Mouse (Mus musculus) neural tube, embryonic 15.5 days (tissue): ENCODE measurements around the gene Ccdc14. TPM values are rescaled to one million over a fixed set of nuclear protein-coding genes. Genes with fewer than 3 reads are reported as not detected.

Experiments used
- ATAC-seq: fragments of 200-750 bp; cut with Nextera tagmentation; 2 replicates; pipeline ENCODE4 v1.8.0; 2017; ENCODE audit warnings: mild to moderate bottlenecking, moderate TSS enrichment, moderate library complexity; ENCODE audit not compliant: low FRiP score
- H3K27ac ChIP-seq: fragments of 300-500 bp; sonication (generic); replicated peaks from 2 replicates; pipeline ENCODE4 v1.5.1; 2015; ENCODE audit warnings: mild to moderate bottlenecking, inconsistent platforms
- H3K27me3 ChIP-seq: fragments of 300-500 bp; sonication (generic); replicated peaks from 2 replicates; pipeline ENCODE4 v1.6.1; 2015; ENCODE audit warnings: inconsistent platforms
- H3K36me3 ChIP-seq: fragments of 300-500 bp; sonication (generic); 2 replicates; pipeline ENCODE4 v1.6.1; 2015; ENCODE audit warnings: inconsistent platforms
- H3K4me1 ChIP-seq: fragments of 300-500 bp; sonication (generic); 2 replicates; pipeline ENCODE4 v1.6.1; 2015; ENCODE audit warnings: inconsistent platforms
- H3K4me2 ChIP-seq: fragments of 300-500 bp; sonication (generic); 2 replicates; pipeline ENCODE4 v1.6.1; 2015; ENCODE audit warnings: inconsistent platforms, mild to moderate bottlenecking, moderate library complexity
- H3K4me3 ChIP-seq: fragments of 300-500 bp; sonication (generic); replicated peaks from 2 replicates; pipeline ENCODE4 v1.5.1; 2015; ENCODE audit warnings: mild to moderate bottlenecking, inconsistent platforms
- H3K9ac ChIP-seq: fragments of 300-500 bp; sonication (generic); replicated peaks from 2 replicates; pipeline ENCODE4 v1.6.1; 2015; ENCODE audit warnings: mild to moderate bottlenecking, inconsistent platforms
- H3K9me3 ChIP-seq: fragments of 300-500 bp; sonication (generic); replicated peaks from 2 replicates; pipeline ENCODE4 v1.6.1; 2016; ENCODE audit warnings: inconsistent platforms
- WGBS: fragments of 180-500 bp; shearing (Covaris S2); methylation state at CpG from one replicate; pipeline ENCODE4 v1.1.7; 2015; ENCODE audit warnings: mixed read lengths; 5-methylcytosine and 5-hydroxymethylcytosine counted together
- polyA plus RNA-seq: library from polyadenylated mRNA; unstranded; fragments of >200 nt; fragmentation: Nextera tagmentation; extraction: Ambion mirVana; gene quantifications from 2 replicates; pipeline ENCODE4 v1.2.1, GENCODE M21; 2015

Gene Ccdc14
- polyA plus RNA-seq, 1 experiment from 2014 or later = 2.9 TPM

DNA sequence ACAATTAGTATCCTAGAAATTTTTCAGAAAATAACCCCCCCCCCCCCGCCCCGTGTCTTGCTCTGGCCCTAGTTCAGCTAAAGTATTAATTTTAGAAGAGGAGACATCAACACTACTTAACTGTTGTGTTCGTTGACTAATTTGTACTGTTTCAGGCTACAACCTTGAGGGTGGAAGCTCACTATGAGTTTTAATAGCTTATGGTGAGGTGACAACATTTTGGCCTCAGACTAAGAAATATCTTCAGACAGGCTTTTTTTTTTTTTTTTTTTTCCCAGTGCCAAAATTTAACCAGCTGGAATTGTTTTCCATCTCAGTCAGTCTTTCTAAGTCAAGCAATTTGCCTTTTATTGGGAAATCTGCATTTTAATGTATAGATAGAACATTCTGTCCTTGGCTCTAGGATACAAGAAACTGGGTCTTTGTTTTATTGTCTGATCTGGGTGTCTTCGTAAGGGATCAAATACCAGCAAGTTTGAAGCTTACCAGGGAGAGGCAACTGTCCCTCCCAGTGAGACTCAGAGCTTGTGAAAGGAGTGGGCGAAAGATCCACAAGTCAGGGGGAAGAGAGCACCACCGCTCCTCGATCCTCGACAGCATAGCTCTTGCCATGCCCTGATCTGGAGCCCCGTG is 73.7 kb downstream of the Ccdc14 start:
- Histone ChIP-seq H3K4me1 (no peaks in the 10 kb centered on the region), H3K9ac (no peak overlapping the region), H3K36me3 (no peaks in the 10 kb centered on the region), H3K27ac (no peak overlapping the region), H3K4me2 (no peak overlapping the region), H3K4me3 (no peak overlapping the region), H3K9me3 (no peaks in the 10 kb centered on the region), H3K27me3 (no peaks in the 10 kb centered on the region)
- 87% methylated on average over 9 of the region's 9 CpGs for WGBS
- ATAC-seq = no peak

DNA sequence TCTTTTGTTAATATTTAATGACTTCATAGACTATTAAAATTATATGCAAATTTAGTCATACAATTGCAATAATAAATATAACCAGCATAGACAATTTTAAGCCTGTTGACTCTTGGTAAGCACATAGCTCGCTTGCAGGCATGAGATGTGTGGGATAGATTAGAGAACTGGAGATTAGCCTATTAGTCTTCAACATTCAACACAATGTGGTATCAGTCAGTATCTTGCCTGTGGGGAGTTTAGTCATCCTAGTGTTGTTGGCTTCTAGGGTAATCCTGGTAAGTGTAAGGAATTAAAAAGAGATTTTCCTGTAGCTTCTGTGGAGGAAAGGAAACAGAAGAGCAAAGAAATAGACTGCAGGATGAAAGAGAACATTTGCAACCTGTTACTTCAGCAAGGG is 75.2 kb downstream of the Ccdc14 start:
- H3K27me3 ChIP-seq = no peaks in the 10 kb centered on the region
- no peaks in the 10 kb centered on the region for H3K4me1 ChIP-seq
- no peaks in the 10 kb centered on the region for H3K9me3 ChIP-seq
- H3K4me3 ChIP-seq = no peak overlapping the region
- H3K9ac ChIP-seq = no peak overlapping the region
- no peak overlapping the region for H3K4me2 ChIP-seq
- H3K36me3 ChIP-seq = no peaks in the 10 kb centered on the region
- no peak for ATAC-seq
- WGBS = 94% methylated on average over 1 of the region's 1 CpGs
- H3K27ac ChIP-seq = no peak overlapping the region

DNA sequence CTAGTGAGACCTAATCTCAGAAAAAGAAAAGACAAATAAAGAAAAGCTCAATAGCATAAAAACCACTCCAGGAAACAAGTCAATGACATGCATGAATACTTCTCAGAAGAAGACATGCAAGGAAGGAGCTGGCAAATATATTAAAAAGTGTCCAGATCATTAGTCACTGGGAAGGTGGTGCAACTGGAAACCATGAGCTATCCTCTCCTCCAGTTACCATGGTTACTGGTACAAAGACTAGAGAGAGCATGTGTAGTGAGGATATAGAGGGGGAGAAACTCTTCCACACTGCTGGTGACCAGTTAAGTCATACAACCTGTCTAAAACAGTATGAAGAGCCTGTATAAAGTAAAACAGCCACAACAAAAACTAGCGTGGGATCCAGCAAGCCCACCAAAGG is 75.8 kb downstream of the Ccdc14 start:
- Histone ChIP-seq H3K27ac (no peak overlapping the region), H3K36me3 (no peaks in the 10 kb centered on the region), H3K9me3 (no peaks in the 10 kb centered on the region), H3K4me3 (no peak overlapping the region), H3K4me2 (no peak overlapping the region), H3K27me3 (no peaks in the 10 kb centered on the region), H3K9ac (no peak overlapping the region), H3K4me1 (no peaks in the 10 kb centered on the region)
- ATAC-seq = no peak
- WGBS = 94% methylated on average over 1 of the region's 1 CpGs

DNA sequence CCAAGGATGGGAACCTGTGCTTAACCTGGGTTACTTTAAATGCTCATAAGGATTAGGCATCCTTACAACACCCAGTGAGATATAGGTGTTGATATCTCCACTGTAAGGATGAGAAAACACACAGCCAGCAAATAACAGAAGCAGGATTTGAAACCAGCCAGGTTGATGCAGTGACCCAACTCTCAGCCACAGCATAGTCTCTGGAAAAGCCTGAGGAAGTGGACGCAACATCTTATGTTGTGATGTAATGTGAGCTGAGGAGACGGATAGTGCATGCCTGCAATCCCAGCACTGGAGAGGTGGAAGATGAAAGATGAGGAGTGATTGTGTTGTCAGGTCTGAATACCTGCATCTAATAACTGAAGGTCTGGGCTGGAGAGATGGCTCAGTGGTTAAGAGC is 77.0 kb downstream of the Ccdc14 start:
- Histone ChIP-seq H3K4me2 (no peak overlapping the region), H3K27me3 (no peaks in the 10 kb centered on the region), H3K36me3 (no peaks in the 10 kb centered on the region), H3K4me1 (no peaks in the 10 kb centered on the region), H3K9me3 (no peaks in the 10 kb centered on the region), H3K27ac (no peak overlapping the region), H3K4me3 (no peak overlapping the region), H3K9ac (no peak overlapping the region)
- 96% methylated on average over 2 of the region's 2 CpGs for WGBS
- ATAC-seq = no peak

DNA sequence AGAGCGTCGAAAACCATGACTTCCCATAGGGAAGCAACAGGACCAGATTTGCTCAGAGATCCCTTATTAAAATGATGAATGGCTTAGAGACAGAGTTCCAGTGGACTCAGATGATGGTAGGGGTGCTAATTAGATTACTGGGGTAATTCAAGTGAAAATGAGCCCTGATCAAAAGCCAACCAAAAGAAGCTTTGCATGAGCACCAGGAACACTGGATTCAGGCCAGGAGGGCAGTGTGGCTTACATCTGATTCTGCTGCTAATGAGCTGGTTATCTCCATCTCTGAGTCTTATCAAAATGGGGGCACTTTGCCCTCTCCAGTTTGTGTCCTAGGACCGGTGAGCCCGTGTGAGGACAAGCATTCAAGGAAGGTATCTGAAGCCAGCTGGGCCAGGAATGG is 78.0 kb downstream of the Ccdc14 start:
- Histone ChIP-seq H3K36me3 (no peaks in the 10 kb centered on the region), H3K27ac (no peak overlapping the region), H3K27me3 (no peaks in the 10 kb centered on the region), H3K9ac (no peak overlapping the region), H3K4me3 (no peak overlapping the region), H3K9me3 (no peaks in the 10 kb centered on the region), H3K4me1 (peaks cover 7% of the 10 kb centered on the region; the same call in 1 of the 2 replicates), H3K4me2 (no peak overlapping the region)
- no peak for ATAC-seq
- WGBS = 76% methylated on average over 4 of the region's 4 CpGs

DNA sequence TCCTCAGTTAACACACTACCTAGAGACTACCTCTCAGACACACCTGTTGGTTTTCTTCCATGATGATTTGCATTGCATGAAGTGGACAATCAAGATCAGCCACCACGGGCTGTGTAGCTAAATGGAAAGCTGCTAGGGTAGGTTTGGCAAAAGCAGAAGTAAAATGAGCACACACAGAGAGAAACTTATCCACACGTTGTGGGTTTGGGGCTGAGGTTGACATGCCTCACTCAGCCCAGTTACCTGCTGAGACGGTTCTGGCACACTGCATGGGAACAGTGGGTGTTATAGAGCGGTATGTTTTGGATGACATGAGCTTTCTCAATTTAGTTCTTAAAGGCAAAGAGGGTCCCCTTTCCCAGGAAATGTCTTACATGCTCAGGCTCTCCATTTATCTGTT is 79.7 kb downstream of the Ccdc14 start:
- no peak overlapping the region for H3K4me3 ChIP-seq
- H3K4me2 ChIP-seq = no peak overlapping the region
- WGBS = 88% methylated on average over 4 of the region's 4 CpGs
- H3K4me1 ChIP-seq = peaks cover 7% of the 10 kb centered on the region; the same call in 1 of the 2 replicates
- H3K9me3 ChIP-seq = no peaks in the 10 kb centered on the region
- H3K27me3 ChIP-seq = no peaks in the 10 kb centered on the region
- no peak overlapping the region for H3K9ac ChIP-seq
- no peaks in the 10 kb centered on the region for H3K36me3 ChIP-seq
- H3K27ac ChIP-seq = no peak overlapping the region
- no peak for ATAC-seq

DNA sequence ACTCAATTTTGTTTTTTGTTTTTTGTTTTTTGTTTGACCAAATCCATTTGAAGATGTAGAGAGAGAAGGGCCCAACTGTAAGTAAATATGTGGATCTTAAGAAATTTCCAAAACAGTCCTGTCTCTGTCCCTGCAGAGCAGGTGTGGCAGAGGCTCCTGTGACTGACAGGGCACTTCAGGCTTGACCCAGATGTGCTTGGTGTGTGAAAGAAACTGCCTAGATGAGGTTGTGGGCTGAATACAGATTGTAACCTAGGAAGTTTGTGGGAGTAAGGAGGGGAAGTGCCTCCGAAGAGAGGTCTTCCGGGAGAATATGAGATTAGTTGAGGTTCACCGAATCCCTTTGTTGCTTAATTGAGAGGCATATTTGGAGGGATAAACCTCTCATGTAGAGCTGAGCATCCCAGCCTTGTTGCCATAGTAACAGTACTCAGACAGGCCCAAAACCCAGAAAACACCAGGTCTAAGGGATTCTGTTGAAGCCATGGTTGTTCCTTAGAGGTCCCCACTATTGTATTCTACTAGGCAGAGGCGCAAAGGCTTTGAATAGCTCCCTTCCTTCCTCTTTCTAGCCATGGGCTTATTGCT is 82.1 kb downstream of the Ccdc14 start:
- peaks cover 7% of the 10 kb centered on the region; the same call in 1 of the 2 replicates for H3K4me1 ChIP-seq
- H3K9ac ChIP-seq = no peak overlapping the region
- H3K4me2 ChIP-seq = no peak overlapping the region
- H3K4me3 ChIP-seq = no peak overlapping the region
- no peaks in the 10 kb centered on the region for H3K27me3 ChIP-seq
- no peak overlapping the region for H3K27ac ChIP-seq
- ATAC-seq = peak; percentile 68; the same call in 1 of the 2 replicates
- no peaks in the 10 kb centered on the region for H3K36me3 ChIP-seq
- no peaks in the 10 kb centered on the region for H3K9me3 ChIP-seq
- 17% methylated on average over 4 of the region's 4 CpGs for WGBS

Other genes starting within 250 kb of the Ccdc14 start
- gene Kalrn, start 117.1 kb upstream of the Ccdc14 start, polyA plus RNA-seq = 20.0 and 23.7 TPM in 2 replicates
- gene Ropn1, start 40.7 kb upstream of the Ccdc14 start, polyA plus RNA-seq = not detected in 2 replicates
- 4.5 and 31.5 TPM in 2 replicates for gene Mylk, start 54.6 kb downstream of the Ccdc14 start, polyA plus RNA-seq